Mouse (Mus musculus): Measurements from ENCODE around the gene Grem1.

- TF ChIP-seq CTCF (IDR thresholded peaks at IDR 0.05; ENCODE audit: borderline replicate concordance, insufficient read depth, low read length) (no peak), POLR2A (IDR thresholded peaks at IDR 0.05; ENCODE audit: low read depth, low read length) (no peak)
These were observed 20.9 kb upstream of the Grem1 start for GRCm38 (mm10) chr2:113779336-113779735.

Data from embryonic fibroblast, embryonic 13.5 days (primary cell).